Mouse (Mus musculus) lung, adult 2 months (tissue): Measurements from ENCODE around the gene Tmem40. TPM values are rescaled to one million over a fixed set of nuclear protein-coding genes. Genes with fewer than 3 reads are reported as not detected.

Experiments used
- DNase-seq: peaks from one replicate; pipeline ENCODE4 v3.0.0; 2022
- H3K4me1 ChIP-seq: fragments of 200-500 bp; 2 replicates; pipeline ENCODE4 v1.6.1; 2011; ENCODE audit warnings: low read length; ENCODE audit not compliant: control insufficient read depth, insufficient read depth
- H3K4me3 ChIP-seq: fragments of 200-500 bp; replicated peaks from 2 replicates; pipeline ENCODE3; 2011; ENCODE audit warnings: low read depth, mild to moderate bottlenecking, control low read depth, low read length; ENCODE audit errors: extremely low read depth
- CTCF ChIP-seq: fragments of 200-500 bp; IDR thresholded peaks from 2 replicates; pipeline ENCODE4 v1.5.1; 2011; ENCODE audit warnings: mild to moderate bottlenecking, low read length, control low read depth; ENCODE audit not compliant: insufficient read depth
- POLR2A ChIP-seq: fragments of 200-500 bp; IDR thresholded peaks from 2 replicates; pipeline ENCODE4 v1.6.1; 2011; ENCODE audit warnings: low read depth, mild to moderate bottlenecking, control low read depth, low read length, borderline replicate concordance; ENCODE audit errors: extremely low read depth
- WGBS: fragments of 180-500 bp; shearing (Covaris S2); methylation state at CpG from one replicate; pipeline ENCODE4 v1.1.7; 2018; 5-methylcytosine and 5-hydroxymethylcytosine counted together
- polyA plus RNA-seq: library from polyadenylated mRNA; depleted of rRNA; stranded (reverse); fragments of >200 nt; gene quantifications from 2 replicates; pipeline ENCODE4 v1.2.3, GENCODE M21; 2012; rRNA removed

Tmem40 gene
- 2.2 and 21.5 TPM in 2 replicates for polyA plus RNA-seq

GRCm38 (mm10) chr6:115761995-115762756 is at the start of gene Tmem40:
TSS of gene Tmem40 (minus strand) at chr6:115762410.
- 5% methylated on average over 9 of the region's 9 CpGs for WGBS

GRCm38 (mm10) chr6:115811606-115812005 is 49.4 kb upstream of the Tmem40 start:
- Histone ChIP-seq H3K4me3 (no peak overlapping the region), H3K4me1 (peaks cover 7% of the 10 kb centered on the region)
- TF ChIP-seq CTCF (no peak), POLR2A (no peak)
- DNase-seq: no peak
- 59% methylated on average over 8 of the region's 8 CpGs for WGBS

More at GRCm38 (mm10) chr6:115761995-115762756, at the start of gene Tmem40:
- H3K4me1 ChIP-seq: peaks cover 6% of the 10 kb centered on the region
- no peak within 1 kb of the TSS for H3K4me3 ChIP-seq
- TF ChIP-seq POLR2A: no peak
- TF ChIP-seq CTCF: no peak
- no peak for DNase-seq

DNA sequence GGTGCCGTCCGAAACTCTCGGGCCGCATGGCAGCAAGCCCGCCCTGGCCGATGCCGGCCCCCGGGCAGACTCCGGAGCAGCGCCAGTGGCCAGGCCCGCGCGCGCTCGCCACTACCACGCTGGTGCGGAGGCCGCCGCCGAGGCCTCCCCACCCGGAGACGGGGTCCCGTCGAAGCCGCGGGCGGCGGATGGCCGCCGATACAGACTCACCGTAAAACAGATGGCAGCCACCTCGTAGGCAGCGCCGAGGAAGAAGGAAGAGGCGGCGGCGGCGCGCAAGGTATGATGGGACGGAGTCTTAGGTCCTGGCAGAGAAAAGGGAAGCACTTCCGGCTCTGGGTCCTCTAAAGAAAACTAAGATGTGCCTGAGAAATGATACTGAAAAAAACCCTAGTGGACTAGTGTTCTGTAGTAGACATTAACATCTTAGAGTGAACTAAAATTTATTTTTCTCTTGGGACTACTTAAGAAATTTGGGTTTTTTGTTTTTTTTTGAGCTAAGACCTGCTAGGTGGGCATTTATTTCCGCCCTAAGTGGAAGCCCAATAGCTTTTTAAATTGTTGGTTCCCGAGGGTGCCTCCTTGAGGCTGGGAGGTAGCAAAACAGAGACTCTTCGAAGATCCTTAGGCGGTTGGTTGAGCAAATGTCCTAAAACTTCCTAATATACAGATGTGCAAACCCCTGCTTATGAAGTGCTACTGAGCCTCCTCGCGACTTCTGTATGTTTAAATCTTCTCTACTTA is 46.5 kb upstream of the Tmem40 start, which contains the start of gene Rpl32:
Gene Rpl32 (minus strand): TSS at position 260 of the 744 bp plus-strand sequence.
- H3K4me3 ChIP-seq: peak within 1 kb of the TSS; percentile 95
- WGBS: under 1% methylated on average over 47 of the region's 47 CpGs
- TF ChIP-seq CTCF: peak; percentile 23; the same call in 1 of the 2 replicates
- TF ChIP-seq POLR2A: peak; percentile 95
- peaks cover 9% of the 10 kb centered on the region for H3K4me1 ChIP-seq
- peak; percentile 88 for DNase-seq

DNA sequence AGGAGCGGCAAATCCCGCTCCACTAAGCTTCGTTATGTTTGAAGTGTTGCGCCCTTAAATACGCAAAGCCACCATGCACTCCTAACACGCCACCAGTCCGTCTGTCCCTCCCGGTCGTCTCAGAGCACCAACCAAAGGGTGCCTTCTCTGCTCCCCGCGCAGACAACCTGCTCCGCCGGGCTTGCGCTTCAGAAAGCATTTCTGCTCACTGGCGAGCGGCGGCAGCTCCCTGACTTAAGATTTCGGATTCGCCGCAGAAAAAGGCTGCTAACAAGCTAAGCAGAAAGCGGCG is 45.9 kb upstream of the Tmem40 start:
- DNase-seq: no peak
- TF ChIP-seq CTCF: no peak
- TF ChIP-seq POLR2A: no peak
- H3K4me3 ChIP-seq: peak overlapping the region; percentile 95
- under 1% methylated on average over 22 of the region's 22 CpGs for WGBS
- peaks cover 9% of the 10 kb centered on the region for H3K4me1 ChIP-seq

GRCm38 (mm10) chr6:115807464-115808195 is 45.4 kb upstream of the Tmem40 start:
- 2% methylated on average over 15 of the region's 15 CpGs for WGBS
- DNase-seq: no peak
- H3K4me1 ChIP-seq: peaks cover 9% of the 10 kb centered on the region
- H3K4me3 ChIP-seq: peak overlapping the region; percentile 95
- no peak for TF ChIP-seq POLR2A
- TF ChIP-seq CTCF: no peak

DNA sequence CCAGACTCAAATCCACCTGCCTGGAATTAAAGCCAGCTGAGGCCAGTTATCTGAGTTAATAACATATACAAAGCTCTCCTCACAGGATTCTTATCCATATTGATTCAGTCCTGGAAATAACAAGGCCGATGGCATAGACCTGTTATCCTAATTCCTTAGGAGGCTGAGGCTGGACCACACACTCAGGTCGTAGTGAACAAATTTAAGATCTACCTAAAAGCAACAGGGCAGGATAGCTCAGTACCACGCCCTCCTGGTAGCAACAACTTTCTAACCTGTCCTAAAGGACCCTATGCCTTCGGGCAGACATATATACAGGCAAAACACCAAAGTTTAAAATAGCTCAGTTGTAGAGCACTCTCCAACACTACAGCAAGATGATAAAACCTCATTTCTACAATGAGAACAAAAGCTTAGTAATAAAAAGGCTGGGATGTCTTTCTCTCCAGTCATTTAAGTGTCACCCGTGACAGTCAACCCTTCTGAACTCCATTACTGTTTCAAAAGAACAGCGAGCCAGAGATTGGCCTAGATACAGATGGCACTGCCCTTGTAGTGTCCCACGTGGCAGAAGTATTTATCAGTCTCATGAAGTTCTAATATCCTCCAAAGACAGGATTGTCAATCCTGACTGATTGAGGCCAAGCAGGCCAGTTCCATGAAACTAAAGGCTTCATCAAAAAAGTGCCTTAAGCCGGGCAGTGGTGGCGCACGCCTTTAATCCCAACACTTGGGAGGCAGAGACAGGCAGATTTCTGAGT is 42.4 kb upstream of the Tmem40 start:
- DNase-seq: no peak
- 66% methylated on average over 10 of the region's 10 CpGs for whole genome bisulfite sequencing
- Histone ChIP-seq H3K4me3 (no peak overlapping the region), H3K4me1 (peaks cover 9% of the 10 kb centered on the region)
- TF ChIP-seq CTCF: no peak
- TF ChIP-seq POLR2A: no peak

DNA sequence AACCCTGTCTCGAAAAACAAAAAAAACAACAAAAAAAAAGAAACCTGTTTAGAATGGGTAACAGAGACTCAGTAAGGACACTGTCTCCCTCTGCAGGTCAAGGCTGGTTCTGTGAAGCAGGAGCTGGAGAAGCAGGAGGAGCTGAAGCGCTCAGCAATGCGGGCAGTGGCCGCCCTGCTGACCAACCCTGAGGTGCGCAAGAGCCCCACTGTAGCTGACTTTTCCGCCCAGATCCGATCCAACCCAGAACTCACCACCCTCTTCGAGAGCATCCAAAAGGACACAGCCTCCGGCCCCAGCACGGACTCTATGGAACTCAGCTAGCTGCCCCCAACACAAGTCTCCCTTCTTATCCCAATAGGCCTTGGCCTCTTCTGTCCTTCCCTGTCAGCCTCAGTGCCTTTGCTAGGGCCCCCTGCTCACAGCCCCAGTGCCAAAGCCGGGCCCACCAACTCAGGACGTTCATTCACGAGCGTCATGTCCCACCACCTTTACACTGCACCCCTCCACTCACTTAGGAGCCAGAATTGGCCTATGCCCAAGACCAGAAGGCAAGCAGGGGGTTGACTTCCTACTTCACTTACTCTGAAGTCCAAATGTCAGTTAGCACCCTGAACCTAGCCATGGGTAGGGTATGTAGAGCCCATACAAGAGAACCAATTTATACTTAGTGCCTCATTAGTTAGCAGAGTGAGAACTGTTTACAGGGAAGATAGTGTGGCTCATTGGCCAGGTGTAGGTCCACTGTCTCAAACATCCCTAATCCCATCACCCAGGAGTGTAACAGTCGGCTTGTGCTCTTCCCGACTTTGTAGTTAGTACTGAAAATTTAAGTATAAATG is 41.6 kb upstream of the Tmem40 start:
- peak; percentile 47 for DNase-seq
- TF ChIP-seq CTCF: peak; percentile 72
- TF ChIP-seq POLR2A: no peak
- 38% methylated on average over 16 of the region's 16 CpGs for WGBS

GRCm38 (mm10) chr6:115801811-115802210 is 39.6 kb upstream of the Tmem40 start:
- Histone ChIP-seq H3K4me1 (peaks cover 4% of the 10 kb centered on the region), H3K4me3 (no peak overlapping the region)
- DNase-seq: no peak
- 65% methylated on average over 3 of the region's 3 CpGs for WGBS
- TF ChIP-seq CTCF: no peak
- TF ChIP-seq POLR2A: no peak

More for the DNA sequence above, 41.6 kb upstream of the Tmem40 start:
- Histone ChIP-seq H3K4me3 (no peak overlapping the region), H3K4me1 (peaks cover 9% of the 10 kb centered on the region)

DNA sequence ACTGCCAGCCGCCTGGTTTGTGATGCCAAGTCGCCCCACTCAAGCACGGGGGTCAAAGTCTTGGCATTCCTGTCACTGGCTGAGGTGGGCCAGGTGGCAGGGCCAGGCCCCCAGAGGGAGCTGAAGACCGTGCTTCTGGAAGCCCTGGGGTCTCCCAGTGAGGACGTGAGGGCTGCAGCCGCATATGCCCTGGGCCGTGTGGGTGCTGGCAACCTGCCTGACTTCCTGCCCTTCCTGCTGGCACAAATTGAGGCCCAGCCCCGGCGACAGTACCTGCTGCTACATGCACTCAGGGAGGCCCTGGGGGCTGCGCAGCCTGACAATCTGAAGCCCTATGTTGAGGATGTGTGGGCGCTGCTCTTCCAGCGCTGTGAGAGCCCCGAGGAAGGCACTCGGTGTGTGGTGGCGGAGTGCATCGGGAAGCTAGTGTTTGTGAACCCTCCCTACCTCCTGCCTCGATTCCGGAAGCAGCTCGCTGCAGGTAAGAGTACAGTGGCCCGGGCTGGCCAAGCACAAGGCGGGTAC is 30.5 kb upstream of the Tmem40 start:
- WGBS: 75% methylated on average over 21 of the region's 21 CpGs
- no peak for DNase-seq
- TF ChIP-seq POLR2A (no peak), CTCF (no peak)
- Histone ChIP-seq H3K4me1 (no peaks in the 10 kb centered on the region), H3K4me3 (no peak overlapping the region)
